Comparison of ENCODE assay signal across 8 mouse cellular contexts in the genomic region with DNA sequence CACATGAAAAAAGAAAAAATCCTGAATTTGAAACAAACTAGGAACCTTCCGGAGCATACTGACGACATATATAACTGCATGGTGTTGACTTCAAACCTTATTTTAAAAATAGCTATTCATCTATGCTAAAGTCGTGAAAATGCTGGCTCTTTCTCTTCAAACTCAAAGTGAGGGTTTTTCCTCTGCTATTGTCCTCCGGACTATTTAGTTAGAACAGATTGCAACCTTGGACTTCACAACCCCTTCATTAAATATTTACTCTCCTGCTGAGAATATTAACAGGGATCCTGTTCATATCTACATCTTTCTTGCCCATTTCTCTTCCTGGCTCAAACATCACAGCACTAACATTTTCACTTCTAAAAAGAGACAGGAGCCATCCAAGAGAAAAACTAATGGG.
DNase-seq lines count a peak whose midpoint lies in the region; ATAC-seq and TF ChIP-seq lines count a peak whose summit lies in the region.

No protein-coding gene starts in this region.

- no peaks in the 10 kb centered on the region for H3K4me1 ChIP-seq in heart, embryonic 11.5 days (ENCODE audit: control insufficient read depth, insufficient read depth, low read length)
- peaks cover 3% of the 10 kb centered on the region; the same call in 1 of the 2 replicates for H3K4me1 ChIP-seq in forebrain, embryonic 12.5 days
- peaks cover 11% of the 10 kb centered on the region for H3K4me1 ChIP-seq in liver, embryonic 13.5 days (replicated peaks)

- H3K9me3 ChIP-seq in heart, embryonic 11.5 days (replicated peaks; ENCODE audit: control insufficient read depth, low read length): no peaks in the 10 kb centered on the region
- H3K9me3 ChIP-seq in forebrain, embryonic 12.5 days: no peaks in the 10 kb centered on the region
- no peaks in the 10 kb centered on the region for H3K9me3 ChIP-seq in liver, embryonic 13.5 days (replicated peaks)

- 6% methylated on average over 4 of the region's 4 CpGs for WGBS in heart, embryonic 11.5 days (ENCODE audit: insufficient replicate concordance)
- WGBS in forebrain, embryonic 12.5 days: 3% methylated on average over 4 of the region's 4 CpGs
- 3% methylated on average over 4 of the region's 4 CpGs for WGBS in liver, embryonic 13.5 days (ENCODE audit: insufficient replicate concordance)

- H3K4me2 ChIP-seq in heart, embryonic 11.5 days: peak overlapping the region; percentile 78
- peak overlapping the region; percentile 63 for H3K4me2 ChIP-seq in forebrain, embryonic 12.5 days
- H3K4me2 ChIP-seq in liver, embryonic 13.5 days: peak overlapping the region; percentile 71

- no peak overlapping the region for H3ac ChIP-seq in C2C12 (ENCODE audit: control insufficient read depth, insufficient read length, low read depth)

- no peak for TF ChIP-seq CTCF in C2C12 (IDR thresholded peaks at IDR 0.05; ENCODE audit: control insufficient read depth, insufficient read depth, insufficient read length)

- no peak for DNase-seq in heart, adult 8-10 months (ENCODE audit: low spot score)
- no peak for DNase-seq in liver, embryonic 13.5 days
- DNase-seq in adrenal gland, postnatal 4 days (ENCODE audit: low spot score in 2 of 2): no peak

- H3K36me3 ChIP-seq in heart, embryonic 11.5 days (ENCODE audit: control insufficient read depth, insufficient read depth, low read length): no peaks in the 10 kb centered on the region
- H3K36me3 ChIP-seq in C2C12 (ENCODE audit: control insufficient read depth, insufficient read depth): no peaks in the 10 kb centered on the region
- no peaks in the 10 kb centered on the region for H3K36me3 ChIP-seq in forebrain, embryonic 12.5 days (replicated peaks)
- H3K36me3 ChIP-seq in liver, embryonic 13.5 days: no peaks in the 10 kb centered on the region

- no peak overlapping the region for H3K27ac ChIP-seq in heart, embryonic 11.5 days (ENCODE audit: low read depth, low read length)
- no peak overlapping the region for H3K27ac ChIP-seq in forebrain, embryonic 12.5 days
- H3K27ac ChIP-seq in liver, embryonic 13.5 days: no peak overlapping the region

- ATAC-seq in heart, embryonic 11.5 days (replicated peaks; ENCODE audit: insufficient number of reproducible peaks, low FRiP score, low TSS enrichment): no peak
- ATAC-seq in forebrain, embryonic 12.5 days (ENCODE audit: low FRiP score): no peak
- ATAC-seq in liver, embryonic 13.5 days (ENCODE audit: low read depth): no peak
- ATAC-seq in erythroid progenitor cell, adult 5-6 weeks (replicated peaks; ENCODE audit: low FRiP score, poor library complexity, severe bottlenecking): no peak
- ATAC-seq in megakaryocyte progenitor cell, adult 5-6 weeks (replicated peaks; ENCODE audit: poor library complexity): no peak

- no peaks in the 10 kb centered on the region for H3K79me2 ChIP-seq in C2C12 (ENCODE audit: control insufficient read depth, insufficient read depth)

- H3K27me3 ChIP-seq in heart, embryonic 11.5 days (ENCODE audit: control insufficient read depth, insufficient read depth, low read length): 0 out of 2 replicates have a peak, but pooled peaks cover 3% of the 10 kb centered on the region
- no peaks in the 10 kb centered on the region for H3K27me3 ChIP-seq in C2C12 (ENCODE audit: control insufficient read depth, insufficient read depth, insufficient read length)
- H3K27me3 ChIP-seq in forebrain, embryonic 12.5 days: peaks cover 14% of the 10 kb centered on the region
- H3K27me3 ChIP-seq in liver, embryonic 13.5 days: no peaks in the 10 kb centered on the region

- H3K79me3 ChIP-seq in C2C12 (ENCODE audit: low read depth): no peaks in the 10 kb centered on the region

- peak overlapping the region; percentile 67 for H3K4me3 ChIP-seq in heart, embryonic 11.5 days (ENCODE audit: low read depth, low read length)
- peak overlapping the region; percentile 39 for H3K4me3 ChIP-seq in C2C12 (ENCODE audit: insufficient read depth, poor library complexity, severe bottlenecking)
- peak overlapping the region; percentile 50 for H3K4me3 ChIP-seq in forebrain, embryonic 12.5 days (replicated peaks)
- H3K4me3 ChIP-seq in liver, embryonic 13.5 days (replicated peaks): peak overlapping the region; percentile 66

- peak overlapping the region; percentile 72; the same call in 1 of the 2 replicates for H3K9ac ChIP-seq in heart, embryonic 11.5 days (ENCODE audit: low read depth, low read length)
- H3K9ac ChIP-seq in forebrain, embryonic 12.5 days: 0 out of 2 replicates have a peak overlapping the region, but pooled peaks have one; percentile 38
- peak overlapping the region; percentile 73 for H3K9ac ChIP-seq in liver, embryonic 13.5 days

TF ChIP-seq in C2C12, 6 proteins besides CTCF, POLR2A, EP300 and RAD21:
- TF ChIP-seq FOSL1 (IDR thresholded peaks at IDR 0.05; ENCODE audit: insufficient read depth, low read length, poor library complexity, severe bottlenecking) (no peak), MYOD1 (IDR thresholded peaks at IDR 0.05; ENCODE audit: control insufficient read depth, insufficient read length, low read depth) (no peak), USF1 (IDR thresholded peaks at IDR 0.05; ENCODE audit: low read depth) (no peak), MYOG (IDR thresholded peaks at IDR 0.05; ENCODE audit: control insufficient read depth, extremely low read depth, insufficient read length) (no peak), MAX (IDR thresholded peaks at IDR 0.05) (no peak), CEBPB (IDR thresholded peaks at IDR 0.05; ENCODE audit: low read depth) (no peak)
TF ChIP-seq in C2C12: peak in this region for 0.
